Comparison of ENCODE assay signal across 9 mouse cellular contexts in the genomic region with DNA sequence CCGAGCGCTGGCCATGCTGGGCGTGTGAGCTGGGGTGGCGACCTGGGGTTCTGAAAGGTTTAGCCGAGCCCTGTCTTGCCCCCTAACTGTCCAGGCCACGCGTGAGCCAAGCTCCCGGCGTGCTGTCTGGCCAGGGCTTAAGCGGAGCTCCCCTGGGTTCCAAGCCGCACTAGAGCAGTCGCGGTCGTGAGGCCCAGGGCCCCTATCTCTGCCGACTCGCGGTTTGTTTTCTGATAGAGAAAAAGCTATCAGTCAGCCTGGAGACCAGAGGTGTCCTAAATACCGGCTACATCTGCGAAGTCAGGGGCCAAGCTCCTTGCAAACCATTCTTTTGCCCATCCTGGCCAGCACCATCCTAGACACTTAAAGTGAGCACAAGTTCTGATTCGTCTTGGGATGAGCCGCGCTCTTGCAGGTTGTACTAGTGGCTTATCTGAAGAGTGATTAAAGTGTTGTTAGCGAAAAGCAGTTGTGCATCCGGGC. TPM values are rescaled to one million over a fixed set of nuclear protein-coding genes. Genes with fewer than 3 reads are reported as not detected.
A peak's percentile ranks its signal among the peaks of the same experiment; 100 is the strongest.
DNase-seq lines count a peak whose midpoint lies in the region; ATAC-seq lines count a peak whose summit lies in the region.
"Had no signal": no experiment of that assay in that cellular context is flagged by ENCODE, and none has a peak within 500 bp of the region (broad histone marks: within the 10 kb centered on the region; RNA-seq: fewer than 3 reads in every experiment).

No protein-coding gene starts in this region.

- peak overlapping the region; percentile 31 for H3K4me2 ChIP-seq in hindbrain, embryonic 11.5 days (replicated peaks; ENCODE audit: low read depth, low read length)

- H3K4me3 ChIP-seq in hindbrain, embryonic 11.5 days (ENCODE audit: low read depth, low read length), result peak overlapping the region; percentile 19
- peak overlapping the region; percentile 83 for H3K4me3 ChIP-seq in midbrain, embryonic 10.5 days

- no peaks in the 10 kb centered on the region for H3K9me3 ChIP-seq in hindbrain, embryonic 11.5 days (ENCODE audit: control insufficient read depth, low read length)
- H3K9me3 ChIP-seq in midbrain, embryonic 10.5 days (replicated peaks), result no peaks in the 10 kb centered on the region

- H3K27me3 ChIP-seq in hindbrain, embryonic 11.5 days (ENCODE audit: control insufficient read depth, insufficient read depth, low read length), result peaks cover 23% of the 10 kb centered on the region
- H3K27me3 ChIP-seq in midbrain, embryonic 10.5 days (ENCODE audit: low read depth, poor library complexity, severe bottlenecking), result peaks cover 81% of the 10 kb centered on the region

- under 1% methylated on average over 24 of the region's 24 CpGs for WGBS in hindbrain, embryonic 11.5 days
- under 1% methylated on average over 24 of the region's 24 CpGs for WGBS in midbrain, embryonic 10.5 days

- peak; percentile 45 for DNase-seq in cerebellum, adult 9-11 months
- DNase-seq in cerebellum, postnatal 36 days, result no peak
- DNase-seq in R1 (ENCODE audit: low read depth, low spot score), result peak; percentile 45
- peak; percentile 64 for DNase-seq in hindbrain, embryonic 11.5 days (ENCODE audit: low spot score)
- DNase-seq in midbrain, embryonic 10.5 days (ENCODE audit: low spot score), result peak; percentile 68
- DNase-seq in frontal cortex, postnatal 36 days (ENCODE audit: low spot score in 2 of 2), result no peak
- DNase-seq in thymus, postnatal 25 days, result no peak
- DNase-seq in thymus, postnatal 36 days, result no peak

- no peak for ATAC-seq in hindbrain, embryonic 11.5 days (ENCODE audit: low FRiP score)

- H3K27ac ChIP-seq in hindbrain, embryonic 11.5 days (ENCODE audit: low read depth, low read length), result no peak overlapping the region
- H3K27ac ChIP-seq in midbrain, embryonic 10.5 days (replicated peaks), result peak overlapping the region; percentile 59
- H3K27ac ChIP-seq: macrophage had no signal

- peak overlapping the region; percentile 21; the same call in 1 of the 2 replicates for H3K9ac ChIP-seq in hindbrain, embryonic 11.5 days (ENCODE audit: low read depth, low read length)

- peaks cover 10% of the 10 kb centered on the region for H3K4me1 ChIP-seq in hindbrain, embryonic 11.5 days (replicated peaks; ENCODE audit: control insufficient read depth, insufficient read depth, low read length)
- H3K4me1 ChIP-seq in midbrain, embryonic 10.5 days, result peaks cover 70% of the 10 kb centered on the region

- H3K36me3 ChIP-seq in hindbrain, embryonic 11.5 days (ENCODE audit: control insufficient read depth, insufficient read depth, low read length), result no peaks in the 10 kb centered on the region
- no peaks in the 10 kb centered on the region for H3K36me3 ChIP-seq in midbrain, embryonic 10.5 days

RNA-seq across cellular contexts. Expression of gene Prox1, which starts 2.5 kb away (rescaled TPM):
- 8.5 and 9.0 TPM in 2 replicates for polyA plus RNA-seq in hindbrain, embryonic 11.5 days (2014; fragmentation: Nextera tagmentation; extraction: Ambion mirVana)
- 6.5 and 10.3 TPM in 2 replicates for polyA plus RNA-seq in midbrain, embryonic 10.5 days (2016; fragmentation: Nextera tagmentation; extraction: Ambion mirVana)

Comparison
In these comparisons a context has a peak if more than half of its experiments do, and no peak if none do; other contexts are left out.
1. DNase-seq: peak in cerebellum, adult 9-11 months (single experiment), R1 (single experiment), hindbrain, embryonic 11.5 days (single experiment) and midbrain, embryonic 10.5 days (single experiment); none in cerebellum, postnatal 36 days (0 of 2), frontal cortex, postnatal 36 days (0 of 2), thymus, postnatal 25 days (single experiment) and thymus, postnatal 36 days (0 of 2).